Mouse (Mus musculus) liver, adult 2 months (tissue): ENCODE measurements around the gene Ulk4.

Experiments
- CTCF ChIP-seq: fragments of 200-500 bp; IDR thresholded peaks from 2 replicates; pipeline ENCODE4 v1.5.1; 2011; ENCODE audit warnings: low read depth, low read length, control low read depth
- POLR2A ChIP-seq: fragments of 200-500 bp; IDR thresholded peaks from 2 replicates; pipeline ENCODE4 v1.6.1; 2011; ENCODE audit warnings: low read length, control low read depth; ENCODE audit not compliant: insufficient read depth; ENCODE audit errors: extremely low read depth

- TF ChIP-seq CTCF (no peak), POLR2A (no peak)
Measured at GRCm38 (mm10) chr9:121117936-121118335, 159.1 kb downstream of the Ulk4 start.
